In the genomic region with DNA sequence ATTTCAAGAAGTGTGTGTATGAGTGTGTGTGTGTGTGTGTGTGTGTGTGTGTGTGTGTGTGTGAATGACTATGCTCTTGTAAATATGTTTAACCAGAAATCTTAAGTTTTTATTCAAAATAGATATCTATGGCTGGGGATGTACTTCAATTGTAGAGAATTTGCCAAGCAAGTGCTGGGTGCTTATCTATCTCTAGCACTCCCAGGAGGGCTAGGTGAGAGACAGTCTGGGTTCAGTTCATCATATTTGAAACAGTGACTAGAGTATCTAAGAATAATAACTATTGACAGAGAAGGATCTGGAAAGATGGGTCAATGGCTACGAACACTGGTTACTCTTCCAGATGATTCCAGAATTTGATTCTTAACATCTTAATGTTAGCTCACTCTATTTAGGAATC, we compare ENCODE assay signal across 34 mouse cellular contexts.
"Had no signal": no experiment of that assay in that cellular context is flagged by ENCODE, and none has a peak within 500 bp of the region (broad histone marks: within the 10 kb centered on the region; RNA-seq: fewer than 3 reads in every experiment).

No protein-coding gene starts in this region.

- H3K9ac ChIP-seq: heart, embryonic 12.5 days; heart, embryonic 13.5 days; heart, embryonic 15.5 days; hindbrain, embryonic 12.5 days; hindbrain, embryonic 13.5 days; hindbrain, embryonic 14.5 days; hindbrain, embryonic 15.5 days; intestine, embryonic 15.5 days; kidney, embryonic 15.5 days had no signal

- H3K27me3 ChIP-seq: heart, embryonic 13.5 days; heart, embryonic 15.5 days; hindbrain, embryonic 12.5 days; hindbrain, embryonic 13.5 days; hindbrain, embryonic 15.5 days; intestine, embryonic 15.5 days; kidney, embryonic 15.5 days had no signal

- ATAC-seq: hindbrain, embryonic 16.5 days; hindbrain, postnatal 0 days; inflammation-experienced regulatory T-cells, adult 6 months; intestine, embryonic 15.5 days; intestine, embryonic 16.5 days; intestine, postnatal 0 days had no signal

- H3K4me1 ChIP-seq: heart, embryonic 10.5 days; heart, embryonic 12.5 days; heart, embryonic 13.5 days; heart, embryonic 15.5 days; hindbrain, embryonic 10.5 days; hindbrain, embryonic 12.5 days; hindbrain, embryonic 13.5 days; hindbrain, embryonic 15.5 days; intestine, embryonic 15.5 days; kidney, embryonic 15.5 days had no signal

- H3K4me3 ChIP-seq: heart, embryonic 10.5 days; heart, embryonic 12.5 days; heart, embryonic 13.5 days; heart, embryonic 15.5 days; hindbrain, embryonic 10.5 days; hindbrain, embryonic 12.5 days; hindbrain, embryonic 13.5 days; hindbrain, embryonic 15.5 days; intestine, embryonic 15.5 days; kidney, embryonic 15.5 days; layer of hippocampus, adult 2 months had no signal

- H3K36me3 ChIP-seq: heart, embryonic 10.5 days; heart, embryonic 12.5 days; heart, embryonic 13.5 days; heart, embryonic 15.5 days; hindbrain, embryonic 10.5 days; hindbrain, embryonic 12.5 days; hindbrain, embryonic 13.5 days; hindbrain, embryonic 15.5 days; intestine, embryonic 15.5 days; kidney, embryonic 15.5 days had no signal

- H3K27ac ChIP-seq: heart, embryonic 10.5 days; heart, embryonic 13.5 days; heart, embryonic 15.5 days; hindbrain, embryonic 10.5 days; hindbrain, embryonic 12.5 days; hindbrain, embryonic 13.5 days; hindbrain, embryonic 14.5 days; hindbrain, embryonic 15.5 days; hindbrain, postnatal 0 days; intestine, embryonic 15.5 days; kidney, embryonic 15.5 days; kidney, postnatal 0 days; layer of hippocampus, adult 2 months had no signal

- DNase-seq: heart, postnatal 10 days; heart, postnatal 14 days; heart, postnatal 36 days; heart, postnatal 4 days; kidney, adult 11 months; kidney, adult 18-20 months; kidney, adult 2 months; kidney, adult 8-10 months; kidney, adult 9 months; kidney, postnatal 10 days; kidney, postnatal 14 days; kidney, postnatal 25 days; kidney, postnatal 36 days; kidney, postnatal 4 days; layer of hippocampus, adult 9-11 months; layer of hippocampus, postnatal 36 days had no signal
